Mouse (Mus musculus) midbrain, postnatal 0 days (tissue): ENCODE measurements at regions not wholly inside any gene's neighbourhood (a gene's known extent, or its start where the extent isn't known, plus 50 kb on each side); places are given as distances from the start of the nearest gene placed in this dataset.

ENCODE experiments used
- ATAC-seq: fragments of 200-750 bp; cut with Nextera tagmentation; 2 replicates; pipeline ENCODE4 v1.8.0; 2017; ENCODE audit warnings: moderate number of reproducible peaks, mild to moderate bottlenecking, moderate TSS enrichment, moderate library complexity; ENCODE audit not compliant: low FRiP score
- DNase-seq: peaks from one replicate; pipeline ENCODE4 v3.0.0-alpha.2; 2015; ENCODE audit warnings: low spot score
- H3K27ac ChIP-seq: fragments of 300-500 bp; sonication (generic); 2 replicates; pipeline ENCODE4 v1.5.1; 2014; ENCODE audit warnings: low read depth, mild to moderate bottlenecking, low read length, mixed read lengths
- H3K27me3 ChIP-seq: fragments of 300-500 bp; sonication (generic); 2 replicates; pipeline ENCODE4 v1.6.1; 2014; ENCODE audit warnings: low read length, control low read depth, mixed read lengths; ENCODE audit not compliant: insufficient read depth
- H3K36me3 ChIP-seq: fragments of 300-500 bp; sonication (generic); 2 replicates; pipeline ENCODE4 v1.6.1; 2014; ENCODE audit warnings: low read length, control low read depth, mixed read lengths; ENCODE audit not compliant: insufficient read depth
- H3K4me1 ChIP-seq: fragments of 300-500 bp; sonication (generic); 2 replicates; pipeline ENCODE4 v1.6.1; 2014; ENCODE audit warnings: mild to moderate bottlenecking, control low read depth, antibody characterized with exemption, low read length, mixed read lengths; ENCODE audit not compliant: insufficient read depth
- H3K4me2 ChIP-seq: fragments of 300-500 bp; sonication (generic); 2 replicates; pipeline ENCODE4 v1.6.1; 2014; ENCODE audit warnings: low read depth, mild to moderate bottlenecking, low read length, mixed read lengths; ENCODE audit not compliant: poor library complexity, severe bottlenecking
- H3K4me3 ChIP-seq: fragments of 300-500 bp; sonication (generic); 2 replicates; pipeline ENCODE4 v1.5.1; 2014; ENCODE audit warnings: low read depth, mild to moderate bottlenecking, low read length, moderate library complexity
- H3K9ac ChIP-seq: fragments of 300-500 bp; sonication (generic); replicated peaks from 2 replicates; pipeline ENCODE4 v1.6.1; 2014; ENCODE audit warnings: mild to moderate bottlenecking, low read length, moderate library complexity, mixed read lengths; ENCODE audit not compliant: poor library complexity, severe bottlenecking
- H3K9me3 ChIP-seq: fragments of 300-500 bp; sonication (generic); 2 replicates; pipeline ENCODE4 v1.6.1; 2016; ENCODE audit warnings: low read length, control low read depth
- CTCF ChIP-seq: IDR thresholded peaks from 2 replicates; pipeline ENCODE4 v1.5.1; 2016; ENCODE audit warnings: antibody characterized with exemption, mild to moderate bottlenecking
- WGBS: fragments of 180-500 bp; shearing (Covaris S2); extraction: QIAGEN DNeasy Blood & Tissue Kit; methylation state at CpG from one replicate; pipeline ENCODE4 v1.1.7; 2014; 5-methylcytosine and 5-hydroxymethylcytosine counted together

DNA sequence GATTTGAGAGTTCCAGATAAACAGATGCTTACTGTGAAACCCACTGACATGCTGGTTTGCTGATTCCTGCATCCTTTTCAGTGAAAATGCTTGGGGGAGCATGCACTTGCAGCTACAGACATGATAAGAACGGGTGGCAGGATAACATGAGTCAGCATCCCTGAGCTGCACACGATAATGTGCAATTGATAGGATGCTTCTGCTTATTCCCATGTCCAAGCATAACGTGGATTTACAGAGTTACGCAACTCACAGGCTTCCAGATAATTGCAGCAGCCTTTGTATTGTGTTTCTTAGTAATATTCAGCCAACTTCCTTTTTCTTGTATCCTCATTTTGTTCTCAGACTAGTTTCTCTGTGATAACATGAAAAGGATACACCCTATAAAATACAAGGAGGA, 245.7 kb downstream of the Flrt2 start:
- DNase-seq (no peak), ATAC-seq (no peak)
- no peak for TF ChIP-seq CTCF

DNA sequence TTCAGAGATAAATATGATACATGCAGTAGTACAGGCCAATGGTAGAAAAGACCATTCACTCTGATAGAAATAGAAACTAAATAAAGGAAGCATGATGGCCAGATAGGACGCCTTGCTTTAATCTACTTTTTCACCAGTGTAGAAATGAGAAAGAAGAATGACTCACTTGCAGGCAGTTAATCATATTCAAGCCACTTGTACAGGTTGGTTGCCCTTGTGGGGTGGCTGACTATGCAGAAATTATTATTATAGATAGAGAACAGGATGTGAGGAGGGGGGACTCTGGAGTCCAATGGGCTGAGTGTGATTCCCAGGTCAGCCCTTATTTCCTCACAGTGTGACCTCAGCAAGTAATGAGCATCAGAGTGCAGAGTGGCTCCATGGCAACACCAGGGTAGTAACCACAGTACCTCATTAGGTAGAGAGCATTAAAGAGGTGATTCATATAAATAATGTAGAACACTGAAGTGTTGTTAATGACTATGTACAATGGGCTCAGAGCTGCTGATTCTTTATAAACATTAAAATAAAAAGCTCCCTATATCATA, 248.5 kb downstream of the Flrt2 start:
- Histone ChIP-seq H3K9ac (no peak overlapping the region), H3K27me3 (no peaks in the 10 kb centered on the region), H3K4me2 (no peak overlapping the region), H3K4me3 (no peak overlapping the region), H3K9me3 (no peaks in the 10 kb centered on the region), H3K4me1 (no peaks in the 10 kb centered on the region), H3K27ac (no peak overlapping the region), H3K36me3 (no peaks in the 10 kb centered on the region)
- ATAC-seq, result no peak
- peak; percentile 6 for DNase-seq
- 76% methylated on average over 1 of the region's 1 CpGs for WGBS
- no peak for TF ChIP-seq CTCF

More for the DNA sequence above, 245.7 kb downstream of the Flrt2 start:
- H3K36me3 ChIP-seq, result no peaks in the 10 kb centered on the region
- no peak overlapping the region for H3K4me2 ChIP-seq
- no peak overlapping the region for H3K27ac ChIP-seq
- H3K27me3 ChIP-seq, result no peaks in the 10 kb centered on the region
- no peak overlapping the region for H3K9ac ChIP-seq
- no peaks in the 10 kb centered on the region for H3K4me1 ChIP-seq
- no peaks in the 10 kb centered on the region for H3K9me3 ChIP-seq
- WGBS, result 68% methylated on average over 4 of the region's 4 CpGs
- H3K4me3 ChIP-seq, result no peak overlapping the region

DNA sequence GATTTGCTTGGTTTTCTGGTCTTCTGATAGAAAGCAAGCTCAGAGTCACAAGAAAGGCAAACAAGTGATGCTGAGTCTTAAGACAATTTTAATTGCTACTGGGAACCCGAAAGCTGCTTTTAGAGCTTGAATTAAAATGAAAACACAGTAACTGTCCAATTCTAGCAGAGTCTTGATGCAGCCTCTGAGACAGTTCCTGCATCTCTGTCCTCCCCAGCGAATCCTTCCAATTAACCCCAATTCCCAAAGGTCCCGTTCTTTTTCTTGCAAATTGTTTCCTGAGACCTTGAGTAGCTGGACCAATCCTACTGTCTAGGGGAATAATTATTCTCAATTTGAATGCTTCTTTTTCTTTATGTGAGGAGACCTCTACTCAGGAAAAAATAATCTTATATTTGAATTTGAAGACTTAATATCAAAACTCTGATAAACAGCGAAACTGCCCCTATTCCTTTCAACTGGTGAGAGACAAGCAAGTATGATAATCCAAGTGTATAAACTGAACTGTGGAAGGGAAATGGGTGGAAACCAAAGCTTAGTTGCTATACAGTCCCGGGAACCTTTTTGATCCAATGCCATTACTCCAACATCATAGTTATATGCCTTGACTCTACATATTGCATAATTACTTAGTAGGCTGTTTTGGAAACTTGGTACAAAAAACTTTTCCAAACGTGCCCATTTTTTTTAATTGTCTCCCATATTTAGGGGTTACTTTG, 267.9 kb downstream of the Flrt2 start:
- no peak for DNase-seq
- Histone ChIP-seq H3K4me2 (no peak overlapping the region), H3K36me3 (no peaks in the 10 kb centered on the region), H3K9ac (no peak overlapping the region), H3K27ac (no peak overlapping the region), H3K9me3 (no peaks in the 10 kb centered on the region), H3K27me3 (no peaks in the 10 kb centered on the region), H3K4me1 (no peaks in the 10 kb centered on the region; the same call in 1 of the 2 replicates), H3K4me3 (no peak overlapping the region)
- TF ChIP-seq CTCF, result no peak
- 54% methylated on average over 6 of the region's 6 CpGs for WGBS
- no peak for ATAC-seq

DNA sequence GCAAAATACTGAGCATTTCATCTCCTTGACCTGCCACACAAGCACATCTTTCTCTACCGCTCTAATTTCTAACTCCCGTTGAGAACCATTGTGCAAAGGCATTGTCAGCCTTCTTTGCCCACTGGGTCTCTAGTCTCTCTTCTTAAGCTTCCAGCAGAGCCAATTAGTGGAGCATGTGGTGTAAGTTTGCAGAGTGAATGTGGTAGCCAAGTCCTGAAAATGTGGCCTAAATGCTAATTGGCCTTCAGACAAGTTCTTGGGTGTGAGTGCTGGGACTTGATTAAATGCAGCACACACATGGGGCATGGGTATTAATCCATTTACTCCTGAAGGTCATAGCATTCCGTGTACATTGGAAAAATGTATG, 268.5 kb downstream of the Flrt2 start:
- no peaks in the 10 kb centered on the region for H3K27me3 ChIP-seq
- H3K4me3 ChIP-seq, result no peak overlapping the region
- no peaks in the 10 kb centered on the region for H3K36me3 ChIP-seq
- ATAC-seq (no peak), DNase-seq (peak; percentile 62)
- H3K27ac ChIP-seq, result no peak overlapping the region
- no peaks in the 10 kb centered on the region for H3K9me3 ChIP-seq
- no peak overlapping the region for H3K4me2 ChIP-seq
- no peak overlapping the region for H3K9ac ChIP-seq
- WGBS, result 12% methylated on average over 3 of the region's 3 CpGs
- TF ChIP-seq CTCF, result no peak
- H3K4me1 ChIP-seq, result no peaks in the 10 kb centered on the region; the same call in 1 of the 2 replicates

DNA sequence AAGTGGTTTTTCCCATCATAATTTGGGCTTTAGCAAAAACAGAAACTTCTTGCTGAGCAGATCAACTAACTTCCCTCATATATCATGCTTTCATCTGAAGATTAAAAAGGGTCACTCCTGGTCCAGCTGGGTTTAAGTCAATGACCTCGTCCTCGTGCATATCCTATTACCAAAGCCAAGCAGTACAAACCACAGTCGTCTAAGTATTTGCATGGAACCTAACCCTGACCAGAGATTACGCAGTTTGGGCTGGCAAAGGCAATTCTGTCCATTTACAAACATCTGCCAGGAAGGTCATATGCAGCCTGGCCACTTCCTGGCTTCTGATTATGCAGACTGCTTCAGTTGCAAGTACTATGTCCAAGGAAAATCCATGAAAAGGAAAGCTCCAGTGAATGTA, 270.8 kb downstream of the Flrt2 start:
- Histone ChIP-seq H3K4me1 (no peaks in the 10 kb centered on the region; the same call in 1 of the 2 replicates), H3K9ac (no peak overlapping the region), H3K27ac (no peak overlapping the region), H3K4me3 (no peak overlapping the region), H3K27me3 (no peaks in the 10 kb centered on the region), H3K4me2 (no peak overlapping the region), H3K36me3 (no peaks in the 10 kb centered on the region), H3K9me3 (no peaks in the 10 kb centered on the region)
- ATAC-seq (no peak), DNase-seq (no peak)
- 71% methylated on average over 4 of the region's 4 CpGs for WGBS
- TF ChIP-seq CTCF, result no peak

DNA sequence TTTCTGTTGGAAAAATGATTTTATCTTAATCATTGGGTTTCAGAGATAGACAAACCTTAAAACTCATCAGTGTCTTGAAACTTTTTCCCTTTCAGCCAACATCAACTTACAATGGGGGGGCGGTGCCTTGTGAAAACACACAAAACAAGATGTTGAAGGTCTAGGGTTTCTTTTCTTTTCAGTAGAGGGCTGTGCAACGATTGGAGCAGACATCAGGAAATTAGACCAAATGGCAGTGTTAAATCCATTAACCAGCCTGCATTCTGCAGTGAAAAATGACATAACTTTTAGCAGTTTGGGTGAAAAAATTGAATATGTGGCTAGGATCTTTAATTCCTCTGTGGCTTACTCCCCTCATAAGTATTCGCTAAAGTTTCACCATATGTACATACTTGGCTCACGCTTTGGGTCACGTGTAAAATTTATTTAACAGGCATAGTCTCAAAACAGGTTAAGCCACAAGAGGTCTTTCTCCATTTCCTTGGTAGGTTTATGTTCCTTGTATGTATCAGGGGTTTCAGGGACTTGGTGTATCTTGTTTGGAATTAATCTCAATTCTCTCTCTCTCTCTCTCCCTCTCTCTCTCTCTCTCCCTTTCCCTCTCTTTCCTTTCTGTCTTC, 296.8 kb downstream of the Flrt2 start:
- no peak overlapping the region for H3K4me2 ChIP-seq
- no peak for TF ChIP-seq CTCF
- no peak for ATAC-seq
- no peak overlapping the region for H3K9ac ChIP-seq
- no peak overlapping the region for H3K4me3 ChIP-seq
- H3K36me3 ChIP-seq, result no peaks in the 10 kb centered on the region
- H3K27me3 ChIP-seq, result no peaks in the 10 kb centered on the region
- no peaks in the 10 kb centered on the region for H3K9me3 ChIP-seq
- DNase-seq, result no peak
- WGBS, result 82% methylated on average over 5 of the region's 5 CpGs
- no peaks in the 10 kb centered on the region for H3K4me1 ChIP-seq
- no peak overlapping the region for H3K27ac ChIP-seq
